Mouse (Mus musculus) ZHBTc4 (cell line): Measurements from ENCODE around the gene Nedd9.

Experiments used
- DNase-seq: peaks from one replicate; pipeline ENCODE4 v3.0.0-alpha.2; 2011; ENCODE audit warnings: low read depth, low spot score

The Nedd9 gene

DNA sequence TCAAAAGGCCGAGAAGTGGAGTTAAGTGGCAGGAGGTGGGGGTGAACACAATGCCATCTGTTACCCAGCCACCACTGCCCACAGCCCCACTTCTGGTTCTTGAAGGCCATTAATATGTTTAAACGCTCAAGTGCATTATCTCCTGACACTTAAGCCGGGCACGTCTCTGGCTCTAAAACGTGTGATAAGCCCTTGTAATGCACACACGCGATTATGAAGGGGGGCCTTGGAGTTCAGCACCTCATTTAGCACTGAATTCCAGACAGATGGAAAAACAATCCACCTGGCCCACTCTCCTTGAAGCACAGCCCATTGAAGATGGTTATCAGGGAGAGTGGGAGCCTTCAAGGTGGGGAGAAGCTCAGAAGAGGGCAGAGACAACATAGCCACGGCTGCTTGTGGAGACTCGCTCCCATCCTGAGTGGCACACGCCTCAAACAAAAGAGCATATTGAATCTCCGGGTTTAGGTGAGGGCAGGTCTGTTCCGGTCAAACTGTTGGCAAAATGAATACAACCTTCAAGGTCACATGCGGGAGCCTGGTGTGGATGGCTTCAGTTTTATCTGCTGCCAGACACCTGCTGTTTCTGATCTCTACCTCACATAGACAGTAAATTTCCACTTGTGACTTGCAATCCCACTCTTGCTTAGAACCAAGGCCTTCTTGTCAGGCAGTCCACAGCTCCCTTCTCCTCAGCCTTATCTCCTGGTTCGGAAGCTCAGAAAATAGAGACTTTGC lies 30.7 kb downstream of the Nedd9 start:
- peak; percentile 52 for DNase-seq

DNA sequence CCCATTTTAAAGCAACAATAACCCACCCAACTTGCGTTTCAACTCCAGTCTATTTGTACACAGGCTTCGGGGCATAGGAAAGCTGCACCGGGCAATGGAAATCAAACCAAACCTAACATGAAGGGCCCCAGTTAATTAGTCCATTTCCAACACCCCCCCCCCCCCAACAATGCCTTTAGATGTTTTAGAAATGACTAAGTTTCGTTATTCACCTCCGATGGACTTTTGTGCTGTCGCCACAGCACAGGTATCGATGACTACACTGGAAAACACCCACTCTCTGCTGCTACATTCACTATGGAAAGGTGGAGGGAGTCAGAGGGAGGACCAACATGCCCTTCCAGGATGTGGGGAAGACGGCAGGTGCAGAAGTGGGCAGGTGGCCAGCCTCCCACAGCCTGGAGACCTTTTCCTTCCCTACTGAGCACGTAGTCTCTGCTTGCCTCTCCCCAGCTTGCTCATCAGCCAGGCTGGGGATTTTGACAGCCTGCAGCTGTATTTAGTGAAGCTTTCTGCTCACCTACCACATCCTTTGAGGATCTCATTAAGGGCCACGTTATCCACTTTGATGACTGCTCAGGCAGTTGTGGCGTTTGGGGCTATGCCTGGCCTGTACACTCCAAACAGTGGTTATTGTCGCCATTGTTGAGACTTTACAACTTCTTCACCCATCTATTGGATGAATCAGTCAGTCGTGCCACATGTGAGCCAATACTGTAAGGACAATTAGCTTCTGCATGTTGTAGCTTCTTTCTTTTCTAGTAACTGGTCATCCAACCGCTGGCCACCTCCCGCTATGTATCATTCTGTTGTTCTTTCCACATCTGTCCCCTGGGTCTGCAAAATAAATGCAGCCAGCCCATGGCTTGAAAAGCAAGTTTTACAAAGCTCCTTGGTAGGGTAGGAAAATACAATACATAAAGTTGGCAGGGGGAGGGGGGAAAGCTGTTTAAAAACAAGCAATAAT lies 33.7 kb downstream of the Nedd9 start:
- DNase-seq, result no peak

DNA sequence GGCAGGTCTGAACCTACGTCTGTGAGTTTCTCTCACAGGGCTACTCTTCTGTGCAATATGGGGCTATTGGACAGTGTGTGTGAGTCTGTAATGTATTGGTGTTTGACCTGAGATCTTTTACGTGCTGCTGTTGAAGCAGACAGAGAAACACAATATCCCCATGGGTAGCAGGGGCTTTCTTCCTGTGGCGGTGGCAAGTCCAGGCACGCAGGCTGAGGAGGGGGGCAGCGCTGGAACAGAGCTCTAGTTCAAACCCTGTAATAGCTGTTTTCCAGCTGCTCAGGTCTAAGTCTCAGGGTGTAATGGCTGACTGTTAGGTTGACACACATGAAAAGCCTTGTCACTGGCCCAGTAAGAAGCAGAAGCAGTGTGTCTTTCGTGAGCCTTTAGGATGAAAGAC lies 36.3 kb downstream of the Nedd9 start:
- DNase-seq, result no peak

DNA sequence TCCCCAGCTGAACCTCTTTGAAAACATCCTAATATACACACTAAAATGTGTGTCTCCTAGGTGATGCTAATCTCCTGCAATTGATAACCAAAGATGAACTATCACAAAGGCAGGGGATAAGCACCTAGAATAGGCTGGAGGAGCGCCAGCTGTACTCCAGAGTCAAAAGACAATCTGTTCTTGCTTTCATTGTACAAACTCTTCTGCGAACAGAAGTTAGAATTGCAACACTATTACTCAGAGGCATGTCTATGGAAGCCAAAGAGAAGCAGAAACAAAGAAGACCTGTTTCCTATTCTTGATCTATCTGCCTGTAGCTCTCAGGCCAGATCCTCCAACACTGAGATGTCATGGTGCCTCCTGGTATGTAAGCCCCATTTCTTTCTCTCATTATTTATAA lies 38.0 kb downstream of the Nedd9 start:
- no peak for DNase-seq

DNA sequence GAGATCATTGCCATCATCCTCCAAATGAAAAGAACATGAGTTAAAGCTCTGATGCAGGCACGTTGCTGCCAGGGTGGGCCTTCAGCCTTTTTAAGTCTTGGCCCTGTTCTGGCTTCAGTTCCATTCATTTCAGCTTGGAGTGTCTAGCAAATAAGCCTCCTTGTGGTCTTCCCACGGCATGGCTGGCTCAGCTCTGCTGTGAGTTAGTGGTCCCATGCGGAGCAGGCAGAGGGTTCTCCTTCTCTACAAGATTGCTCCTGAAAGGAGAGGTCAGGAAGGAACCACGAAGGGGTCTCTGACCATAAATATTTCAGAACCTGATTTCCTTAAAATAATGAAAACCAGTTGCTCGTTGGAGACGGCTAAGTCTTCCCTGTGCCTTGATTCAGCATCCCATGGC lies 40.0 kb downstream of the Nedd9 start:
- no peak for DNase-seq

DNA sequence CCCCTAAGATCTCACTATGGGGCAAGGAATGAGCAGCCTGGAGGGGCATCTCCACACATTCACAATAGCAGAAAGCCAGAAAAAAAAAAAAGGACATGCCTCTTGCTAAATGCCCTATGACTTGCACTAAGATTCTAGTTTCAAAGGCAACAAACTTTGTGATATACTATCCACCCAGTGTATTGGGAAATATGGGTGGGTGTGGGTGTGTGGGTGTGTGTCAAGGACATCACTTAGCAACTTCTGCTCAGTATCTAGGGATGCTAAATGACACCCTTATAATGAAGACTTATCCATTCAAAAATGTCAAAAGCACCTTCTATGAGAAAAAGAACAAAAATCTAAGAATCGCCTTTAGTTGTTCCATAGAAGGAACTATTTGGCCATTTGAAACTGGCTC lies 40.6 kb downstream of the Nedd9 start:
- DNase-seq, result no peak

DNA sequence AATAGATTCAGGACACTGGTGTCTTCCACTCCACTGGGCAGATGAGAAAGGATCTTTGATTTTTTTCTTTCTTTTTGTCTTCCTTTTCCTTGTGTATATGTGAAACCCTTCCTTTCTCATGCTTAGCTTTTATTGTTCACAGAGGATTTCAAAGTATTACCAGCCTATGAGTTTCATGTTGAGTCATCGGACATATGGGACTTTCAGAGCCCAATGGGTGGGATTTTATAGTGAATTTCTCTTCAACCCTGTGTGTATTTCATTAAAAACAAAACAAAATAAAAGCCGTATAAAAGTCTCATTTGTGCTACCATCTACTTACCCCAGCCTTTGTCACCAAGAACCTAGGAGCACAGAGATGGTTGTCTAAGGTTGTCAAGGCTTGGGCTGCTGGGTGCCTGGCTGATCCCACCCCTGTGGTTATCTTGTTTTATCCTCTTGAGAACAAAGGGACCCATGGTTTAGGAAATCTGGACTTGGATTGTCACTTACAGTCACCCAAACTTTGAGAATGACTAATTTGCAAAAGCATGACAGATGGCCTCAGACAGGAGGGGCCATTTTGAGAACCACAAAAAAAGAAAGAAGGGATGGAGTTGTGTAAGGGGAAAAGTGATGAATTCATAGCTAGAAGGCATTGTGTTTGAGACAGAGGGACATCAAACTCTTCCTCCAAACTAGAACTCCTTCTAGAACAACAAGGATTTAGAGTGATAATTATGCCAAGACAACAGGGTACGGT lies 41.9 kb downstream of the Nedd9 start:
- no peak for DNase-seq

DNA sequence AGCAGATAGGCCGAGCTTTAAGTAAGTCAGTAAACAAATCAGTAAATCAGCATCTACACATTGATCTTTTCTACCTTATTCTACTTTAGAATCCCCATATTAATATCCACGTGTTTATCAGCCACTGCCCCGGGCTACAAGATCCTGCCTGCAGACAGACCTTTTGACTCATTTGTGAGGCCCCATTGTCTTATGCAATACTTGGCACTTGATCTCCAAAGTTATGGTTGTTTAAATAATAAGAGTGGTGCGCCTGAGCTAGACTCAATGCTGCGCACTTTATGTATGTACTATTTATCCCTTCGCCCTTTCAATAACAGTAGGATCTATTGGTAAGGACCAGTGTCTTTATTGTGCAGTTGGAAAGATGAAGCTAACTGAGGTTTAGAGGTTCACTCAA lies 42.9 kb downstream of the Nedd9 start:
- no peak for DNase-seq

DNA sequence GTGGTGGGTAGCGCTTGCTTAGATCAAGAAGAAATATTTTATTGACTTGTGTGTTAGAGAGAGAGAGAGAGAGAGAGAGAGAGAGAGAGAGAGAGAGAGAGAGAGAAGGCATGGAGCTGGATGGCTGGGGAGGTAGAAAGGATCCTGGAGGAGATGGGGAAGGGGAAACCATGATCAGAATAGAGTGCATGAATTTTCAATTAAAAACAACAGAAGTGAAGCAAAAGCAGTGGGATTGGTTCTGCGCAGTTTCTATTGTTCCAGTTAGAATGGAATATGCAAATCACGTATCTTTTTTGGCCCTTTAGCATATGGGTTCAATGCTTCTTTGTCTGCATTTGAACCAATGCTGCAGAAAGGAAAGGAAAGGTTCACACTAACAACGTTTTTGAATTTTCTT lies 45.0 kb downstream of the Nedd9 start:
- DNase-seq, result no peak

DNA sequence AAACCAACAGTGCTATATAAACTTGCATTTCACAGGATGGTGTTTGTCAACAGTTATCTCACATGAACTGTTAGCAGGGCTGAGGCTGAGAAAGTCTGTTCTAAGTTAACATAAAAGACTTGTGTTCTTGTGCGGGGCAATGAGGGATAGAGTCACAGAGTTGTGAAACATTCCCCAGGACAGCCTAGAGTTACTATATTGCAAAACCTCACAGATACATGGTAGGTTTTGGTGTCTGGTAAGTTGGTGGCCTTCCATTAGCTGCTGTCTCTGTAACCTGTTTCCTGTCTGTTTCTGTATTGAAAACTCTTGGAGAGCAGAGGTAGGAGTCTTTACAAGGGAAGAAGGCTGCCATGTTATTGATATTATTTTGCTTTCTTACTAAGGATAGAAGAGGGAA lies 47.0 kb downstream of the Nedd9 start:
- no peak for DNase-seq

DNA sequence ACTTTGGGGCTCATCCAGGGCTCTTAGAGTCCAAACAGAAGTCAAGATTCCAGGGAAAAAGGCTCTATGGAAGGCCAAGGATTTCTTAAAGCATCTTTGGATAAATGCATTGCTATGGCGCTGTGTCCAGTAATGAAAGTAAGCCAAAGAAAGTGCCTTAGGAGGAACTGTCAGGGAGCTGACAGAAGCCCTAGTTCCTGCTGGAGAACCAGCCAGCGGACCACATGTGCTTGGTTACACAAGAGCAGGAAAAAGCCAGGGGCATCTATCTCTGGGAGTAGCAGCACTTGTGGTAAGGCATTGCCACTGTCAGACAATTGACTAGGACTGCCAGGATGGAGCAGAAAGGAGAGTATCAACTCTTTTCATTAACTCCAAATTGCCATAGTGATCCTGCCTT lies 49.8 kb downstream of the Nedd9 start:
- DNase-seq, result no peak

DNA sequence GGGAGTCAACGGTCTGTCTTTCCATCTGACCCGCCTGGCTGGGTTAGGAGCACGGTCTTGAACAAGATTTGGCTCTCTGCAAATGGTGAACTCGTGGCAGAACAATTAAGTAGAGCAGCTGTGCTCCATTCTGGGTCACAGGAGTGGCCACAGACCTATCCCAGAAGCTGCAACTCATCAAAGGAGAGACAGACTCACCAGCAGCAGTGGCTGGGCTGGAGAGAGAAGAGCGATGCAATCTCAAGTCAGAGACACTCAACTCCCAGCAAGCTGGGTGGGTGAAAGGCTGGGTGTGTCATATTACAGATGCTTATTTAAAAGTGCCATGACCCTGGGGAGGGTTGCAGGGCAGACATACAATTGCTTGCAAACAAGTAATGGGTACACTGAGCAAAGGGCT lies 50.4 kb downstream of the Nedd9 start:
- no peak for DNase-seq

DNA sequence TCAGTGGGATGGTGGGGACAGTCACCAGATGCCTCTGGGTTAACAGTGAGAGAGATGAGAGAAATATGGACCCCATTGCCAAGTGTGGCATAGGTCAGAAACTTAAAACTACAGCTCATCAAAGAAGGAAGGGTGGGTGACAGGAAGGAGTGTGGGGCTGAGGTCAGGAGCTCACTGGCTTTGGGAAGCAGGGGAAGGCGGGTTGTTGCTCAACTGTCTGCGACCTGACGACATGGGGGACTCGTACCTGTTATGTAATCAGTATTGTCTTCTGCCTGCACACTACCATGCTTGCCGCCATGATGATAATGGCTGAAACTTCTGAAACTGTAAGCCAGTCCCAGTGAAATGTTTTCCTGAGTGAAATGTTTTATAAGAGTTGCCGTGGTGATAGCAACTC lies 54.0 kb downstream of the Nedd9 start:
- DNase-seq, result no peak

DNA sequence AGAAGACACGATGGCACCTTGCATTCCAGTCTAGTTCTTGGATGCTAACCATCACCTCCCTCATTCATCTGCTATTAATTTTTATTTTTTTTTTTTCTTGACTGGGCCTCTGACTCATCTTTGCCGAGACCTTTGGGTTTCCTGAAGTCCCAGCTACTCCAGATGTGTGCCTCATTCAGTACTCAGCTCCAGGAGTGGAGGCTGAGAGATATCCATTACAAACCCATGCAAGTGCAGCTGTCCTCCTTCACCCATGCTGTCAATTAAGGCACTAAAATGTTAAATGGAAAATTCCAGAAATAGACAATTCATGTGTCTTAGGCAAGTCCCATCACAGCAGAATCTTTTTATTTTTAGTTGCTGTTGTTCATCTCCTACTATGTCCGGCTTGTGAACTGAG lies 55.4 kb downstream of the Nedd9 start:
- DNase-seq, result no peak

DNA sequence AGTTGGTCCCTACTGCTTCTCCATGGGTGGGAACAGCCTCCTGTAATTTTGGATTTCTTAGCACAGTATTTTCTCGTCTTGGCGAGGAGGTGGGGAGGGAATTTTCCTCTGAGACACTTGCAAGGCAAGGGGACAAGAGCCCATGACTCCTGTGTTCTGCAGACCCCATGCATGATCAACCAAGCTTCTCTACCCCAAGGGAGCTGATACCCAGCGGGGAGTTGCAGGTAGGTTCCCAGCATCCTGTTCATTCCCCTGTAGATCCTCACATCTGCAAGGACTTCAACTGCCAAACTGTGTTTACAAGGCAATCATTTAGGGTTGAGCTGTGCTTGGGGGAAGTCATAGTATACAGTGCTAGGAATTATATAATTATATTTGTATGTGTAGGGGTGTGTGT lies 60.1 kb downstream of the Nedd9 start:
- DNase-seq, result no peak

DNA sequence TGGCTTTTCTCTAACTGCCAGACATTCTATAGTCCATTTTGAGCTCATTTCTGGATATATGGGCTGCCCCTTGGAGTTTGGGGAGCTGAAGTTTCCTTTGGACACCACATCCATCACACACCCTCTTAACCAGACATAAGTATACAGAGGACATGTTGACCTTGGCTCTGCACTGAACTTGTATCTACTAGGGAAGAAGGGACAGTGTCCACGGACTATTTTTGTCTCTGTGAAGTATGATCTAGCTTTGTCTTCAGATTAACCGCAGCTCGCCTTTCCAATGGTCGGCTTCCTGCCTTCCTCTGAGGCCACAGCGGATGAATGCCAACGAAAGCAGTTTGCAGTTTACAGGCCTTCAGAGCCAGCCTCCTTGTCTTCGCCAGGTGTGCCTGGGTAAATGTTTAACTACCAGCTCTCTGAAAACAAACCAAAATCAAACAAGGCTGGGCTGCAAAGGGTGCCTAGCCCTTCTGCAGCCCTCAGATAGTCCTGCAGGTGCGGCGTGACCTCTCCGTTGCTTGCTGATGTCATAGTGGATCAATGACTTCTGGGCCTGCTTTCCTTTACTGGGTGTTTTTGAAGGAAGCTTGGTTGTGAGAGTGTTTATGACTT lies 63.6 kb downstream of the Nedd9 start:
- no peak for DNase-seq

DNA sequence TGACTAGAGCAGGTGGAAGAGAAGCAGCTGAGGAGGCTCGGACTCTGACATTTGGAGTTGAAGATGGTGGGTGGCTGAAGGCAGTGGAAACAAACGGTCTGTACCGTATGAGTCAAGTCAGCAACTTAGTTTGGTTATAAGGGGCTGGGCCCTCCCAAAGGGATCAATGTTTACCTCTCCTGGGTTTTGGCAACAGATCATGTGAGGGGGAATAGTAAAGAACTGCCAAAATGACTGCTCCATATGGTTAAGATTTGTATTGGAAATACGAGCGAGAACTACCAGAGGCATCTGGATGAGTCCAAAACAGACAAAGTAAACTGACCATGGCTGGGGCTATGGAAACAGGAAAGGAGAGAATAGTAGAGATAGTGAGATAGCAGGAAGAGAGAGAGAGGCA lies 64.6 kb downstream of the Nedd9 start:
- no peak for DNase-seq

DNA sequence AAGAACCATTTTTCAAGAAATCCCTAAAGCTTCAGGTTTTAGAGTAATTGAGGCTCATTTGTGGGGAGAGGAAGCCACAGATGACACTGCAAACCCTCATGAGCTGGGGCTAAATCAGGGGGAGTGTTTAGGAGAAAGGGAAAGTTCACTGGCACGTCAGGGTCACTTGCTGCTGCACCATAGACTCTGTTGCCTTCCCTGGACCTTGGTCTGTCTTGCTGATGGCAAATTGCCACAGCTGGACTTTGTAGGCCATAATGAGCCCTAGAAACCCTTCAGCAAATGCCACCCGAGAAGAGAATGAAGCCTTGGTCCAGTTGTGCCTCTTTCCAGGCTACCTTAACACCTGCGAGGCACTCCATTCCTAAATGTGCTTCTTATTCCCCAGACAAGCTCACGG lies 66.8 kb downstream of the Nedd9 start:
- no peak for DNase-seq

DNA sequence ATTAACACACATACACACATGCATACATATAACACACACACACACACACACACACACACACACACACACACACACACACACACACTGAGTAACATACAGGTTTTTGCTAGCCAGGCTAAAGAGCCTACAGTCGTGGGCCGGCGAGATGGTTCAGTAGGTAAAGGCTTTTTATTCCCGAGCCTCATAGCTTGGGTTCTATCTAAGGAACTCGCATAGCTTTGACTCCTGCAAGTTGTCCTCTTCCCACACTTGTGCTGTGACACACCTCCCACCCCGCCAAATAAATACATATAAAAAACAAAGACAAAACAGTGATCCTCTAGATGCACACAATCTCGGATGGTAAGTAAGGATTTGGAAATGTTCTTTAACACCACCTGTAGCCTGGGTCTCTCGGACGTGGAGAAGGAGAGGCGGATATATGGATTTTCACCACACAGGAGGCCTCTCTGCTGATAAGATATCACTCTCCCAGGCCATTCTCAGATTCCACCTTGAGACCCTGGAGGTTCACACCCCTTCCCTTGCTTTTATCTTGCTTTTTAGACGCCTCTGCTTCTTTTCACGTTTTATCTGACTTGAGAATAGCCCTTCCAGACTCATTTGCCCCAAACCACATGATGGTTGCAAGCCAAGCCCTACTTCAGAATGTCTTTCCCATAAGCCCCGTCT lies 68.8 kb downstream of the Nedd9 start:
- no peak for DNase-seq

DNA sequence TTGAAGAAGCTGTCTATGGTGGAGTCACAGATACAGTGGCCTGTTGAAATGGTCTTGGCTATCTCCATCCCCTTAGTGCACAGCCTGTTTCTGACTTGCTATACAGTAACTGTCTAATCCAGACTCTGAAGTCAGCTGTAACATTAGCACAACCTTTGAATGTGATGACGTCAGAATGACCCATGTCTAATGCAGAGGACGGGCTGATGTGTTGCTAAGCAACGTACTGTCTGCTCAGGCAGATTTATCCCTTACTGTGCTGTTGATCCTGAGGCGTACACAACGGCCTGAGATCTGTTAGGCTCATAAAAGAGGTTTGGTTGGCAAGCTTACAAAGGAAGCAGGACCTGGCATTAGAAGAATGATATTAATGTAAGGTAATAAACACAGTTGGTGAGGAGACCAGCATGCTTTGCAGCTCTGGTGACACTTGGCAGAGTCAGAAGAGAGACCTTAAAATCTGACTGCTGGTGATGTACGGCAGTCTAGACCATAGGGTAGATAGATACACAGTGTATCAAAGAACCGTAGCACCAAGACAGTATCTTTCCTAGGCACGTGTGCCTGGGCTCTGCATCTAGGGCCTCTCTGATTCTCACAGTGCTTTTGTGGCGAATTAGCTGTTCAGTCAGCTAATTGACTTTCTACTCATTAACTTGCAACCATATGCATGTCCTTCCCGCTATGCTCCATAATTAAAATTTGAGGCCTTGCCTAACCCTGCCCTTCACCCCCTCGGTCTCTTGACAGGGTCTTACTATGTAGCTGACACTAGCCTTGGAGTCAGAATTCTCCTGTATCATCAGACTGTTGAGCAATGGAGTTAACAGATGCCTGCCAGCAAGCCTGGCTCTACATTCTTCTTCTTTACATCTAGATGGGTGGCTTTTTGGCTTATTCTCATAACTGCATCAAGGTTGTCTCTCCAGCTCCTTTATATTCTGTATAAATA lies 70.8 kb downstream of the Nedd9 start:
- peak; percentile 7 for DNase-seq
